Mouse (Mus musculus): ENCODE measurements at regions not wholly inside any gene's neighbourhood (a gene's known extent, or its start where the extent isn't known, plus 50 kb on each side); places are given as distances from the start of the nearest gene placed in this dataset.

GRCm38 (mm10) chr9:61682744-61683259, 231.5 kb downstream of the Rplp1 start:
- no peak for ATAC-seq (replicated peaks; ENCODE audit: low read depth, poor library complexity, severe bottlenecking)

GRCm38 (mm10) chr9:61682316-61682715, 232.0 kb downstream of the Rplp1 start:
- ATAC-seq (replicated peaks; ENCODE audit: low read depth, poor library complexity, severe bottlenecking) = peak; percentile 55

- ATAC-seq (replicated peaks; ENCODE audit: low read depth, poor library complexity, severe bottlenecking) = no peak
Measured at GRCm38 (mm10) chr9:61681406-61681805, 232.9 kb downstream of the Rplp1 start.

DNA sequence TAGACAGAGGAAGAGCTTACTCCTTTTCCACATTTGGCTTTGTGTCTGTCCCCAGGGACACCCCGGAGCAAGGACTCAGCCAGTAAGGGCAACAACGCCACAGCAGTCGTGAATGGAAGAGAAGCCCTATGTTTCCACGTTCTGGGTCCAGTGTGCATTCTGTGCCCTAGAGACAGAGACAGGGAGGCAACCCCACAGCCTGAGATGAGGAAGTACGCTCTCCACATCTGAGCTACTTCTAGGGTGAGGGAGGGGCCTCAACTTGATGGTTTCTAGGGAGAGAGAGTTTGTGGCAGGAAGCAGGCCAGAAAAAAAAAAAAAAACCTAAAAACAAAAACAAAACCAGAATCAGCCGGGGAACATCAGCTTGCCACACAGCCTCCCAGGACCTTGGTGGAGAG, 233.4 kb downstream of the Rplp1 start:
- ATAC-seq (replicated peaks; ENCODE audit: low read depth, poor library complexity, severe bottlenecking) = peak; percentile 83

DNA sequence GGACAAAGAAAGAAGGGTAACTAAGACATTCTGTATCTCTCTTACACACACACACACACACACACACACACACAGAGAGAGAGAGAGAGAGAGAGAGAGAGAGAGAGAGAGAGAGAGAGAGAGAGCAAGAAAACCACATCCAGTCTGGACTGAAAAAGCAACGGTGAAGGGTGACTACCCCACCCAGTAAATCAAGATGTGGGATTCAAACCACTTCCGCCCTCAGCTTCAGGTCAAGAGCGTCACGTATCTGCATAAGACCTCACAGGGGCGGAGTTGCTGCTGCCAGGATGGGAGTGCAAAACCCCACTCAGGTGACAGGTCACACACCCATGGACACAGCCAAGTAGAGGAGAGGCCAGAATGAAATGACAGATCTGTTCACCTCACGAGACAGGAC, 234.7 kb downstream of the Rplp1 start:
- peak; percentile 59 for ATAC-seq (replicated peaks; ENCODE audit: low read depth, poor library complexity, severe bottlenecking)

DNA sequence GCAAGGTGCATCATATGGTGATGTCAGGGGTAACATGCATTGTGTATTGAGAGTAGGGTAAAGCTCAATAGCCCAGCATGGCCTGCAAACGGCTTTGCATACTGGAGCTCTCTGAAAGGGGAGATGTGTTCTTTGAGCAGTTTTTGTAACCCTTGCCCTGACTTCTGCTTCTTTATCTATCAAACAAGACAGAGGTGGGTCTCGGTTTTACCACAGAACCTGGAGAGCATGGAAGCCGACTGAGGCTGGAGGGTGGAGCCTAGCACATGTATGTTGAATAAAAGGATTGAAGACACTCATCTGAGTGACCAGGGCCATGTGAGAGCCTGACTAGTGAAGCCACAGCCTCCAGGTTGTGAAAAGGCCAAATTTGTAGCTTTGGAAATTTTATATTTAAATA, 236.7 kb downstream of the Rplp1 start:
- ATAC-seq (replicated peaks; ENCODE audit: low read depth, poor library complexity, severe bottlenecking) = no peak

DNA sequence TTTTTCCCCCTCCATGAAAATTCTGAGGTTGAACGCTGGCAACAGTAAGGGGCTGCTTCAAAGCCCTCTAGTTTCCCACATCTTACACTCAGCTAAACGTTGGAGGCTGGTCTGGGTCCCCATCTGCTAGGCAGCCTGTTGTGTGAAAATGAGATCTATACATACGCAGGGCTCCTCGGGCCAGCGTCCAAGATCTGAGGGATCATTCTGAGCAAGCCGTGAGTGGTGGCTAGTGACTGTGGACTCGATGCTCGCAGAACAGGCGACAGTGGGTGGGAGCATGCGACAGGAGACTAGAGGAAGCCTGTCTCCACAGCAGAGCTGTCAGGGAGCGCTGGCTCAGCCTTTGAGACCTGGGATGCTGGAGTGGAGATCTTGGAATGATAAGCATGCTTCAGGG, 237.3 kb downstream of the Rplp1 start:
- ATAC-seq (replicated peaks; ENCODE audit: low read depth, poor library complexity, severe bottlenecking) = no peak

- no peak for ATAC-seq (replicated peaks; ENCODE audit: low read depth, poor library complexity, severe bottlenecking)
Measured at GRCm38 (mm10) chr9:61675366-61675765, 239.0 kb downstream of the Rplp1 start.

- no peak for ATAC-seq (replicated peaks; ENCODE audit: low read depth, poor library complexity, severe bottlenecking)
Measured at GRCm38 (mm10) chr9:61673575-61674203, 240.7 kb downstream of the Rplp1 start.

- no peak for ATAC-seq (replicated peaks; ENCODE audit: low read depth, poor library complexity, severe bottlenecking)
Measured at GRCm38 (mm10) chr9:61670986-61671385, 243.4 kb downstream of the Rplp1 start.

DNA sequence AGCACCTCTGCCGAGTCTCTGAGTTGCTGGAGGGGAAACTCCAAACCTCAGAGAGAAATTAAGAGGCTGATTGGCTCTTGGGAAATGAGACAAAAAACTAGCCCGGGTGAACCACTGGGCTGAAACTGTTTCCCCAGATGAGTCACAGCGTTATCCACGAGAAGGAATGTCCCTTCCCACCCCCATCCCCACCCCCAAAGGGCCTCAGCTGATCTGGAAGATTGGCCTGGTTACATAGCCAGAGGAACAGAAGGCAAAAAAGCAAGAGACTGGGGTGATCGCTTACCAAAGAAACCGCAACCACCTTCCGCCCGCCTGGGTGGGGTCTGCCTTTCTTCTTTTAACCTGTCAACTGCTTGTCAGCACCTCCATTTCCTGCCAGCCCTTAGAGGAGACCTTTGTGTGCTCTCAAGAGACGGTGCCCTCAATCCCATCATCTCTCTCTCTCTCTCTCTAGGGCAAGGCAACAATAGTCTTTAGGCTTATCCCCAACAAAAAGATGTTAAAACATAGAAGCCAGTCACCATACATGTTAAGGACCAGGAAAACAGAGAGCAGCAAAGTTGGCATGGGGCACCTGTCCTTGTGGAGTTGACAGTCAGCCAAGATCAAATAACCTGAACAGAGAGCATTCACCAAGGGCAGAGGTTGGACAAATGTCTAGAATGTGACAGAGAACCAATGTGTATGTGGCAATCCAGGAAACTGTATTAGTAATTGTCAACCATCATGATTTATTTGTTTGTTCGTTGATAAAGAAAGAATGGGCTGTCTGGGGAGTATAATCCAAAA, 244.4 kb downstream of the Rplp1 start:
- ATAC-seq (replicated peaks; ENCODE audit: low read depth, poor library complexity, severe bottlenecking) = 0 out of 2 replicates have a peak, but pooled peaks have one; percentile 0

DNA sequence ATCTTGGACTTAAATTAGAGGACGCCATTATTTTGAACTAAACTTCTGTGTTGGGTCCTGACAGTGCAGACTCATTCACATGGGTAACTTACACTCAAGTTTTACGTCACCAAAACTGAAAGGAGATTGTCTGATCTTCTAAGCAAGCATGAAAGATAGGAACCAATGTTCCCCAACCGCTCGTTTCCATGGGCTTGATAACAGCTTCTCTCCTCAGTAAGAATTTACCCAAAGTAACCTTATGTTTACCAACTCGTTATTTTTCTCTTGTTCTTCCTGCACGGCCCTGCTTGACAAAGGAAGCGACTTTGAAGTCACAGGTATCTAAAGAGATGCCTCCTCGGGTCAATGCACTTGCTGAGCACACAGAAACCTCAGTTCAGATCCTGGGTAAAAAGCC, 245.6 kb downstream of the Rplp1 start:
- no peak for ATAC-seq (replicated peaks; ENCODE audit: low read depth, poor library complexity, severe bottlenecking)

GRCm38 (mm10) chr9:61668157-61668697, 246.1 kb downstream of the Rplp1 start:
- ATAC-seq (replicated peaks; ENCODE audit: low read depth, poor library complexity, severe bottlenecking) = no peak

GRCm38 (mm10) chr9:61667453-61668074, 246.8 kb downstream of the Rplp1 start:
- ATAC-seq (replicated peaks; ENCODE audit: low read depth, poor library complexity, severe bottlenecking) = no peak

- no peak for ATAC-seq (replicated peaks; ENCODE audit: low read depth, poor library complexity, severe bottlenecking)
Measured at GRCm38 (mm10) chr9:61666761-61667332, 247.5 kb downstream of the Rplp1 start.

DNA sequence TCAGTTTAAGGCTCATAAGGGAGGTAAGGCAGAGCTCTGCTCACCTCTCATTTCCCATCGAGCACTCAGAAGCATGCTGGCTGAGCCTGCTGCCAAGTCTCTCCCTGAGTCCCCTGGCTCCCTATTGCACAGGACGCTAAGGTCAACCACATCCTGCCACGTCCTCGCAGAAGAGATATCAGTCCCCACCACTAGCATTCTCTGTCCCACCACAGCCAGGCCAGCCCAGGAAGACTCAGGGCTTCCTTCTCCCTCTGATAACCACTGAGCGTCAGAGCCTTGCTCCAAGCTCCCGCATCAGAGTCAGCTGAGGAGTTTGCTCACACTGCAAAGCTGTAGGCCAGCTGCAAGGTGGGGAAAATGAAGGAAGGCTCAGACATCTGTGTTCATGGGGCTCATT, 248.2 kb downstream of the Rplp1 start:
- peak; percentile 94 for ATAC-seq (replicated peaks; ENCODE audit: low read depth, poor library complexity, severe bottlenecking)

DNA sequence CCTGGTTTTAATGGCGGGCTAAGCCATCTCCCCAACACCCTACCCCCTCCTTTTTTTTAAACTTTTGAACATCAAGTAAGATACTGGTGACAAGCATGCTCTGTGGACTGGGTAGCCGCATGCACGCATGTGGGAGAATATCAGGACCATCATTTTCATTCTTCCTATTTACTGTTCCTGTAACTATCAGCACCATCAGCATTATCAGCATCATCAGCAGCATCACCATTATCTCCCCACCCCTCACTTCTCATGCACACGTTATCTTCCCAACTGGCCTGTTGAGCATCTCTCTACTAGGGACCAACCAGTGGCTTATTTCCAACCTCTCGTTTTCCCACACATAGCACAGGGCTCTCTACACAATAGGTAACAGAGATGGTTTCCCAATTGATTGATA, 249.1 kb downstream of the Rplp1 start:
- no peak for ATAC-seq (replicated peaks; ENCODE audit: low read depth, poor library complexity, severe bottlenecking)

GRCm38 (mm10) chr9:61664000-61664622, 250.2 kb downstream of the Rplp1 start:
- peak; percentile 18; the same call in 1 of the 2 replicates for ATAC-seq (replicated peaks; ENCODE audit: low read depth, poor library complexity, severe bottlenecking)

DNA sequence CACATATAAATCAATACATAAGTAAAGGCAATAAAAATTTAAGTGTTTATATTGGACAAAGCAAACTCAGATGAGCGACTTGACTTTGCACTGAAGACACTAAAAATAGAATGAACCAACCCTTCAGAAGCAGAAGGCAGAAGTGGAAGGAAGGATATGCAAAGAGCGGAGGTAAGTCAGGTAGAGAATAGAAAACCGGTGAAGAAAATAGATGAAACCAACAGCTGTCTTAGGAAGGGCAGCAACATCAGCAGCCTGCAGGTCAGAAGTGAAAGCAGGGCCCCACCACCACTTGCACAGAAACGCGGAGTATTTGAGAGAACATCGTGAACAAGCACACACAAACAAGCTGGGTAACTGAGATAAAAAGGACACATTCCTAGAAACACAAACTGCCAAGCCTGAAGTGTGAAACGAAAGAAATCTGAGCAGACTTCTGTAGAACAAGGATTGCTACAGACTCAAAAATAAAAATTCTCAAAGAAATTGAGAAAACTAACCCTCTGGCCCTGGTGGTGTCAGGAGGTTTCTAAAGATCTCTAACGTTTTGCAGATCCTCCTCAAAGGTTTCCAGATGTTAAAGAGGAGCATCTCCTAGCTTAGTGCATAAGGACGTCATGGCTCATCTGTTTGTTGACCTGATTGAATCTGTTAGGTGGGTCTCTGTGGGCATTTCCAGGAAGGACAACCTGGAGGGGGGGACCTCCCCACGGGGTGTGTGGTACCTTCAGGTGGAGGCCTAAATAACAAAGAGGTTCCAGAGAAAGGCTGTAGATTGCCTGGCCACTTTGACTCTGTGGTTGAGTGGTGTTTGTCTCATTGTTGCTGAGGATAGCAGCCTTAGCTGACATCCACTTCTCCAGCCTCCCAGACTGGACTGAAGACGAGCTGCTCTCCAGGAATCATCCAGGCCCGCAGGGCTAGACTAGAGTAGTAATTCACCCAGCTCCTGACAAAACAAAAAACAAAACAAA, 252.0 kb downstream of the Rplp1 start:
- ATAC-seq (replicated peaks; ENCODE audit: low read depth, poor library complexity, severe bottlenecking) = no peak

Data from common myeloid progenitor, adult 5-6 weeks (primary cell).